Mouse (Mus musculus) cerebellum, postnatal 4 days (tissue): ENCODE measurements at regions not wholly inside any gene's neighbourhood (a gene's known extent, or its start where the extent isn't known, plus 50 kb on each side); places are given as distances from the start of the nearest gene placed in this dataset.

Source experiments
- DNase-seq, 2 experiments: peaks; one replicate each; pipeline ENCODE4 v3.0.0; 2022; ENCODE audit warnings: low spot score in 2 of 2, mixed read lengths in 1 of 2

- no peak for DNase-seq
Measured at GRCm38 (mm10) chr1:189473071-189473470, 71.0 kb upstream of the Kcnk2 start.

GRCm38 (mm10) chr1:189458421-189458820 lies 56.3 kb upstream of the Kcnk2 start:
- DNase-seq = no peak
